Mouse (Mus musculus): ENCODE data around the gene Olfr1079. TPM values are rescaled to one million over a fixed set of nuclear protein-coding genes. Genes with fewer than 3 reads are reported as not detected.
"Not testable (repeated sequence)": the region's sequence is repeated elsewhere in the genome, so short reads cannot be mapped to it uniquely, and the experiment has no call there.

The Olfr1079 gene
- not detected in 2 replicates for total RNA-seq (2012; rRNA removed)
- not detected for polyA plus RNA-seq (2012; ENCODE audit: insufficient read depth in 1 of 2, insufficient read length in 2 of 2, low read depth in 1 of 2, low replicate concordance in 2 of 2, missing spikeins in 1 of 2)

DNA sequence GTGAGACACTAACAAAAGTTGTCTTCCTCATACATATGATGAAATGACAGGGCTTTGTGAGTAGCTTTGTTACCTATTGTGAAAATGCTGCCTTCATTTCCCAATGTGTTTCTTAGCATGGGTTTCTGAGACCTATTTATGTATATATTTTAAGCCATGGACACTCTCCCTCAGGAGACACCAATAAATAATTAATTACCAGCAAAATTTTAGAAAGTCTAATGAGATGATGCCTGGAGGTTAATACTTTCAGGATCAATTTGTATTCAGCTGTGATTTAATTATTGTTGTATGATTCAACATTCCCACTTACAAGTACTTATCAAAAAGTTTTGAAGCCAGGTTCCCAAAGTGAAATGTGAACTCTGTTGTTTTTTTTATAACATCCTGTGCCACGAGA lies at the start of gene Olfr1079:
Olfr1079 (minus strand) TSS at position 101 of the 400 bp plus-strand sequence.
- Histone ChIP-seq H3K27me3 (ENCODE audit: control insufficient read depth in 1 of 2, insufficient read depth in 2 of 2, low read length in 2 of 2) (no peaks in the 10 kb centered on the region), H3K27ac (ENCODE audit: control insufficient read depth, low read depth, low read length) (no peak within 1 kb of the TSS), H3K4me3 (ENCODE audit: control insufficient read depth in 1 of 2, insufficient read depth in 1 of 2, low read depth in 2 of 2, low read length in 2 of 2) (no peak within 1 kb of the TSS), H3K4me1 (ENCODE audit: control insufficient read depth in 1 of 2, insufficient read depth in 2 of 2, low read length in 2 of 2) (no peaks in the 10 kb centered on the region), H3K9ac (ENCODE audit: control insufficient read depth, low read depth, low read length, poor library complexity, severe bottlenecking) (no peak within 1 kb of the TSS), H3K9me3 (replicated peaks; ENCODE audit: insufficient read depth, low read length) (no peaks in the 10 kb centered on the region), H3K36me3 (ENCODE audit: control insufficient read depth in 1 of 2, insufficient read depth in 2 of 2, low read length in 2 of 2) (no peaks in the 10 kb centered on the region), H3K79me2 (ENCODE audit: control insufficient read depth, insufficient read depth, low read length, poor library complexity) (no peaks in the 10 kb centered on the region)
- TF ChIP-seq POLR2AphosphoS5 (IDR thresholded peaks at IDR 0.05; ENCODE audit: borderline replicate concordance, low read depth, low read length) (no peak), ZNF384 (IDR thresholded peaks at IDR 0.05; ENCODE audit: low read depth, low read length) (no peak), BHLHE40 (IDR thresholded peaks at IDR 0.05; ENCODE audit: borderline replicate concordance, low read depth, low read length) (no peak), CHD2 (IDR thresholded peaks at IDR 0.05; ENCODE audit: low read length) (no peak), MAFK (IDR thresholded peaks at IDR 0.05; ENCODE audit: borderline replicate concordance, low read depth, low read length) (no peak), ETS1 (IDR thresholded peaks at IDR 0.05; ENCODE audit: low read depth, low read length) (no peak), GATA1 (IDR thresholded peaks at IDR 0.05; ENCODE audit: low read depth, low read length) (no peak), ZKSCAN1 (IDR thresholded peaks at IDR 0.05; ENCODE audit: low read depth, low read length) (no peak), NELFE (IDR thresholded peaks at IDR 0.05; ENCODE audit: low read depth, low read length) (no peak), EP300 (IDR thresholded peaks at IDR 0.05; ENCODE audit: low read depth in 1 of 2, low read length in 2 of 2) (no peak), GABPA (IDR thresholded peaks at IDR 0.05; ENCODE audit: low read depth, low read length) (no peak), NRF1 (IDR thresholded peaks at IDR 0.05; ENCODE audit: insufficient read depth, low read depth, low read length, poor library complexity, severe bottlenecking) (no peak), HCFC1 (IDR thresholded peaks at IDR 0.05; ENCODE audit: low read depth, low read length) (no peak), UBTF (IDR thresholded peaks at IDR 0.05; ENCODE audit: borderline replicate concordance, insufficient read depth, low read depth, low read length) (no peak), MAZ (IDR thresholded peaks at IDR 0.05; ENCODE audit: low read depth, low read length) (no peak), MEF2A (IDR thresholded peaks at IDR 0.05; ENCODE audit: extremely low read depth, insufficient replicate concordance, low read depth, low read length, poor library complexity, severe bottlenecking) (no peak), CTCF (IDR thresholded peaks at IDR 0.05 in 2 of 3, conservative IDR thresholded peaks at IDR 0.05 in 1 of 3; ENCODE audit: control insufficient read depth in 1 of 3, insufficient read depth in 1 of 3, low read depth in 2 of 3, low read length in 3 of 3, poor library complexity in 1 of 3, severe bottlenecking in 1 of 3) (no peak), MYC (IDR thresholded peaks at IDR 0.05; ENCODE audit: low read depth, low read length) (no peak)
- DNase-seq (ENCODE audit: low read depth, low spot score): no peak

DNA sequence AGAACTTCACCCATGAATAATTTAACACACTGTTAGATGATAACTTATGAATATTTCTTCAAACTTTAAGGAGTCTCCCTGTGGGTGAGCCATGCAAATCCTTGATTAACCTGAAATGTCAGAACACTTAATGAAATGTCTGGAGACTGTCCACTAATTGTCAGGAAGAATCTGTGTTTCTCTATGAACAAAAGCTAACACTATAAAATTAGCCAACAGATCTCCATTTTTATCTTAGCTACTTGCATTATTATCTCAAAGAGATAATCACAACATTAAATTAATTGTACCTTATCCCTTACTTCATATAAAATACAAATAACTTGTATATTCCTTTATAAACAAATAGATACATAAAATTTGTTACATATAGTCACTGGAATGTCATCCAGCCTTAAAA lies 15.9 kb upstream of the Olfr1079 start, which contains the start of gene Olfr1080:
Olfr1080 (minus strand) TSS at position 101 of the 400 bp plus-strand sequence.
- H3K36me3 ChIP-seq (ENCODE audit: control insufficient read depth in 1 of 2, insufficient read depth in 2 of 2, low read length in 2 of 2); DNase-seq (ENCODE audit: low read depth, low spot score); H3K4me1 ChIP-seq (ENCODE audit: control insufficient read depth in 1 of 2, insufficient read depth in 2 of 2, low read length in 2 of 2); H3K4me3 ChIP-seq (ENCODE audit: control insufficient read depth in 1 of 2, insufficient read depth in 1 of 2, low read depth in 2 of 2, low read length in 2 of 2); H3K79me2 ChIP-seq (ENCODE audit: control insufficient read depth, insufficient read depth, low read length, poor library complexity); H3K27me3 ChIP-seq (ENCODE audit: control insufficient read depth in 1 of 2, insufficient read depth in 2 of 2, low read length in 2 of 2); H3K9me3 ChIP-seq (replicated peaks; ENCODE audit: insufficient read depth, low read length); H3K9ac ChIP-seq (ENCODE audit: control insufficient read depth, low read depth, low read length, poor library complexity, severe bottlenecking); H3K27ac ChIP-seq (ENCODE audit: control insufficient read depth, low read depth, low read length): not testable (repeated sequence)
